Mouse (Mus musculus) T-cell, adult 2 months (primary cell): ENCODE measurements around the gene Ptges2.

Experiments used
- DNase-seq: peaks from one replicate; pipeline ENCODE4 v3.0.0; 2022; ENCODE audit warnings: low spot score

Gene Ptges2

GRCm38 (mm10) chr2:32440164-32440563 is 44.5 kb downstream of the Ptges2 start:
- no peak for DNase-seq

- DNase-seq, result no peak
Measured at GRCm38 (mm10) chr2:32440632-32441031, 44.9 kb downstream of the Ptges2 start.

- DNase-seq, result no peak
Measured at GRCm38 (mm10) chr2:32441550-32441949, 45.9 kb downstream of the Ptges2 start.

GRCm38 (mm10) chr2:32445535-32445934 is 49.8 kb downstream of the Ptges2 start:
- no peak for DNase-seq

GRCm38 (mm10) chr2:32447264-32447936 is 51.7 kb downstream of the Ptges2 start:
- DNase-seq, result peak; percentile 86

GRCm38 (mm10) chr2:32448480-32448879 is 52.8 kb downstream of the Ptges2 start:
- no peak for DNase-seq

- no peak for DNase-seq
Measured at GRCm38 (mm10) chr2:32449761-32450754, 54.4 kb downstream of the Ptges2 start, which contains the start of gene Naif1. Naif1 (plus strand) TSS chr2:32450457.

GRCm38 (mm10) chr2:32450881-32451844 is 55.5 kb downstream of the Ptges2 start, which contains the start of gene Slc25a25:
Slc25a25 (minus strand) TSS chr2:32451445.
- DNase-seq, result peak; percentile 97

- DNase-seq, result peak; percentile 99
Measured at GRCm38 (mm10) chr2:32451870-32452372, 56.2 kb downstream of the Ptges2 start.

GRCm38 (mm10) chr2:32452441-32452971 is 56.8 kb downstream of the Ptges2 start:
- no peak for DNase-seq

- no peak for DNase-seq
Measured at GRCm38 (mm10) chr2:32453641-32454303, 58.1 kb downstream of the Ptges2 start.

GRCm38 (mm10) chr2:32454633-32455032 is 58.9 kb downstream of the Ptges2 start:
- DNase-seq, result no peak

- no peak for DNase-seq
Measured at GRCm38 (mm10) chr2:32455101-32455500, 59.4 kb downstream of the Ptges2 start.
